Mouse (Mus musculus) limb, embryonic 11.5 days (tissue): ENCODE data around the gene Smyd1. TPM values are rescaled to one million over a fixed set of nuclear protein-coding genes. Genes with fewer than 3 reads are reported as not detected.

ENCODE experiments used
- ATAC-seq: fragments of 200-750 bp; cut with Nextera tagmentation; 2 replicates; pipeline ENCODE4 v1.8.0; 2017; ENCODE audit warnings: low read depth; ENCODE audit not compliant: insufficient number of reproducible peaks, low FRiP score, low TSS enrichment
- DNase-seq: peaks from one replicate; pipeline ENCODE4 v3.0.0-alpha.2; 2015; ENCODE audit warnings: low spot score
- H3K27ac ChIP-seq: fragments of 300-500 bp; sonication (generic); replicated peaks from 2 replicates; pipeline ENCODE4 v1.5.1; 2014; ENCODE audit warnings: low read depth, mild to moderate bottlenecking, low read length
- H3K27me3 ChIP-seq: fragments of 300-500 bp; sonication (generic); 2 replicates; pipeline ENCODE4 v1.6.1; 2014; ENCODE audit warnings: mild to moderate bottlenecking, low read length, mixed read lengths; ENCODE audit not compliant: control insufficient read depth, insufficient read depth
- H3K36me3 ChIP-seq: fragments of 300-500 bp; sonication (generic); 2 replicates; pipeline ENCODE4 v1.6.1; 2014; ENCODE audit warnings: mild to moderate bottlenecking, low read length, moderate library complexity, mixed read lengths; ENCODE audit not compliant: control insufficient read depth, insufficient read depth
- H3K4me1 ChIP-seq: fragments of 300-500 bp; sonication (generic); 2 replicates; pipeline ENCODE4 v1.6.1; 2014; ENCODE audit warnings: low read length, mixed read lengths; ENCODE audit not compliant: control insufficient read depth, insufficient read depth
- H3K4me2 ChIP-seq: fragments of 300-500 bp; sonication (generic); 2 replicates; pipeline ENCODE4 v1.6.1; 2014; ENCODE audit warnings: low read depth, mild to moderate bottlenecking, moderate library complexity; ENCODE audit not compliant: severe bottlenecking
- H3K4me3 ChIP-seq: fragments of 300-500 bp; sonication (generic); 2 replicates; pipeline ENCODE4 v1.5.1; 2014; ENCODE audit warnings: low read depth, low read length
- H3K9ac ChIP-seq: fragments of 300-500 bp; sonication (generic); 2 replicates; pipeline ENCODE4 v1.6.1; 2014; ENCODE audit warnings: mild to moderate bottlenecking, low read length
- H3K9me3 ChIP-seq: fragments of 300-500 bp; sonication (generic); 2 replicates; pipeline ENCODE4 v1.6.1; 2016; ENCODE audit warnings: low read length; ENCODE audit not compliant: control insufficient read depth
- WGBS: fragments of 180-500 bp; shearing (Covaris S2); extraction: QIAGEN DNeasy Blood & Tissue Kit; methylation state at CpG from one replicate; pipeline ENCODE4 v1.1.7; 2014; 5-methylcytosine and 5-hydroxymethylcytosine counted together
- polyA plus RNA-seq: library from polyadenylated mRNA; unstranded; fragments of >200 nt; fragmentation: Nextera tagmentation; extraction: Ambion mirVana; gene quantifications from 2 replicates; pipeline ENCODE4 v1.2.1, GENCODE M21; 2014

The Smyd1 gene
- polyA plus RNA-seq, 1 experiment from 2014 or later = 3.7 TPM

DNA sequence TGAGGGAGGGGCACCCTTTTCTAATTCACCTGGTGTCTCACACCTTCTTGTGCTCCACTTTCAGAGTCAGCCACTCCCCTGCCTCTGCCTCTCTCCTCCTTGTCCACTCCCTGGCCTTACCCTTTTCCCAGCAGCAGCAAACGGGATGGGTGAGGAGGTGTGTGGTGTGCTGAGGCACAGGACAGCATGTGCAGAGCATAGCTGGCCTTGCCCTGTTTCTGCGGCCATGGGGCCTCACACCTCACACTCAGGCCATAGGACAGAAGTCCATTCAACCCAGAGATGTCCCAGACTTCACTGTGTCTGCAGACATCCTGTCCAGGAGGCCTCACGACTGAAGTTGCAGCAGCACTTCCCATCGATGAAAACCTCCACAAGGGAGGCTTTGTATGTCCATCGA lies 118.4 kb downstream of the Smyd1 start:
- no peak overlapping the region for H3K27ac ChIP-seq
- WGBS = 76% methylated on average over 5 of the region's 5 CpGs
- H3K9ac ChIP-seq = no peak overlapping the region
- H3K27me3 ChIP-seq = no peaks in the 10 kb centered on the region
- no peak overlapping the region for H3K4me2 ChIP-seq
- H3K36me3 ChIP-seq = no peaks in the 10 kb centered on the region
- no peak overlapping the region for H3K4me3 ChIP-seq
- DNase-seq (no peak), ATAC-seq (no peak)
- H3K9me3 ChIP-seq = no peaks in the 10 kb centered on the region
- no peaks in the 10 kb centered on the region for H3K4me1 ChIP-seq

DNA sequence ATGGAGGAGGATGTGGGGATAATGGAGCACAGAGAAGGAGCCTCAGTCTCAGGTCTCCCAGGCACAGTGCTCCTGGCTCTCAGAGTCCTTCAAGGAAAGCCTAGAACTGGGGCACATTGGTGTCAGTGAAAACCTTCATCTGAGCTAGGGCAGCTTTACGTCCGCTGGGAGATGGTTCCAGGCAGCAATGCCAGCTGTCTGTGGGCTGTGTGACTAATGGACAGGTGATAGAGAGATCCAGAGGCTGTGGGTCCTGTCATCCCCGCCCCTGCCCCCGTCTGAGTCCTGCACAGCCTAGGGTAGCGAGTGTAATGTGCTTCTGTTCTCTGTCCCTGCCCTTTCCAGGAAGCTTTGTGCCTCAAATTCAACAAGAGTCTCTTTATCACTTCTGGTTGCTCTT lies 120.1 kb downstream of the Smyd1 start:
- Histone ChIP-seq H3K36me3 (no peaks in the 10 kb centered on the region), H3K4me2 (no peak overlapping the region), H3K9me3 (no peaks in the 10 kb centered on the region), H3K27me3 (no peaks in the 10 kb centered on the region), H3K27ac (no peak overlapping the region), H3K9ac (no peak overlapping the region), H3K4me3 (no peak overlapping the region), H3K4me1 (no peaks in the 10 kb centered on the region)
- DNase-seq (no peak), ATAC-seq (no peak)
- 67% methylated on average over 5 of the region's 5 CpGs for WGBS

DNA sequence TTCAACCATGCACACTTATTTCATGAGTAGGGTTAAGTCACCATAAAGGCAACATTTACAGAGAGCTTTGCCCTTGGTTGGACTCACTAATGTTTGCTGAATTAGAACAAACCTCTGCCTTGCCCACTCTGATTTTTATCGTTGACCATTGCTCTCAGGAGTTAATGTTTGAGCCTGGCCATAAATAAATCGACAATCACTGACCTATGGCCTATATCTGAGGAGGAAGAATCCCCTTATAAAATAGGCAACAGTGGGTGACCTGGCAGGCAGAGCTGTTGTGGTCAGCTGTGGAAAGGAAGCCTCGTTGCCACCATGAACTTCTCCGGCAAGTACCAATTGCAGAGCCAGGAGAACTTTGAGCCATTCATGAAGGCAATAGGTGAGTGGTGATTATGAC lies 122.4 kb downstream of the Smyd1 start, which contains the start of gene Fabp1:
Gene Fabp1, plus strand, starts transcription at position 216 of the 400 bp plus-strand sequence.
- Histone ChIP-seq H3K36me3 (no peaks in the 10 kb centered on the region), H3K27ac (no peak within 1 kb of the TSS), H3K9me3 (no peaks in the 10 kb centered on the region), H3K27me3 (no peaks in the 10 kb centered on the region), H3K4me1 (no peaks in the 10 kb centered on the region), H3K4me3 (no peak within 1 kb of the TSS), H3K9ac (no peak within 1 kb of the TSS), H3K4me2 (no peak within 1 kb of the TSS)
- ATAC-seq (no peak), DNase-seq (no peak)
- WGBS = 90% methylated on average over 4 of the region's 4 CpGs

DNA sequence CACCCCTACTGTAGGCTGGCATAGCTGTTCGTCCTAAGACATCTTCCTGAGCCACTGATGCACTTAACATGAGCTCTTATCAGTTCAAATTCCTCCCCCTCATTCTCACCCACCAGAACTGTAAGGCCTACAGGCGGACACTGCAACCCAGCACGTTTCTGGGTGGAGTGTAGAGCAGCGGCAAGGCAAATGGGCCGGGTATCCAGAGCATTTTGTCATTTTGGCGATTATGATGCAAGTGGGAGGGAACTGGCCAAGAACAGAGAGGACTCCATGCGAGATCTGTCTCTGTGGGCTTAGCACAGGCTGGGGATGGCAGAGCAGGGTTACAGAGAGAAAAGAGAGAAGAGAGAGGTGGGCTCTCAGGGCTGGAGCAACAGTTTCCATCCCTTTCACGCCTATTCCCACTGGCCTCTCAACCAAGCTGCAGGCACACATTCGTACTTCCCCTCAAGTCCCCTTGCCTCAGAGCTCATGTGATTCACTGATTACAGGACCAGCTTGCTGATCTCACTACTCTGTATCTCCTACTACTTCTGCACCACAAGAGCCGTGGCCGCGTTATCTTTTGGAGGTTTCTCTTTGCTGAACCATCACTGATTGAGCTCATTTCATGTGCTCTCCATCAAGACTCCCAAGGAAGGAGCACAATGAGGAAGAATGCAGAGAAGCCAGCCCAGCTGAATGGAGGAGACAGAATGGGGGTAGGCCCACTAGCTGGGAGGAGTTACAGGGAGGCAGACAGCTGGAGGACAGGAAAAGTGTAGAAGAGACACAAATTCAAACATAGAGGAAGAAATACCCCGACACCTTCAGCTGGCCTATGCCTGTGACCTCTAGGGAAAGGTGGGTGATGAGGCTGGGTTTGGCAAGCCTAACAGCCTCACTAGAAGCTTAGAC lies 124.1 kb downstream of the Smyd1 start:
- ATAC-seq = no peak
- H3K4me3 ChIP-seq = no peak overlapping the region

DNA sequence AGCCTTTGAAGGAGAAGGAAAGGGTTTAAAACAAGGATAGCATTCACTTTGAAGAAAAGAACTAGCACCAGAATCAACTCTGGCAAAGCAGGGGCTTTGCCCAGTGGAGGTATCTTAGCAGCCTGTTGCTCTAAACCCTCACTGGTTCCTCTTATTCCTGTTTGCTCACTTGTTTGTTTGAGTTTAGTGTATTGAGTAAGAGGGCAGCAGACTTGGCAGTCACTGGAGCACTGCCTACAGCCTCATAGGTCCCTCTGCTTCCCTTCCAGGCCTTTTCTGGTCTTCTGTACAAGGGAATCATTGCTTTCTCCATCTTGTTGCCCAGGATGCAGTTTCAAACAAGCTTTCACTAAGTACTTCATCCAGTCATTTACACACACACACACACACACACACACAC lies 125.9 kb downstream of the Smyd1 start:
- H3K4me1 ChIP-seq = no peaks in the 10 kb centered on the region

More for the DNA sequence above, 124.1 kb downstream of the Smyd1 start:
- Histone ChIP-seq H3K4me2 (no peak overlapping the region), H3K27me3 (no peaks in the 10 kb centered on the region), H3K36me3 (no peaks in the 10 kb centered on the region), H3K4me1 (no peaks in the 10 kb centered on the region), H3K9ac (no peak overlapping the region), H3K9me3 (no peaks in the 10 kb centered on the region), H3K27ac (no peak overlapping the region)
- WGBS = 84% methylated on average over 13 of the region's 13 CpGs
- no peak for DNase-seq

DNA sequence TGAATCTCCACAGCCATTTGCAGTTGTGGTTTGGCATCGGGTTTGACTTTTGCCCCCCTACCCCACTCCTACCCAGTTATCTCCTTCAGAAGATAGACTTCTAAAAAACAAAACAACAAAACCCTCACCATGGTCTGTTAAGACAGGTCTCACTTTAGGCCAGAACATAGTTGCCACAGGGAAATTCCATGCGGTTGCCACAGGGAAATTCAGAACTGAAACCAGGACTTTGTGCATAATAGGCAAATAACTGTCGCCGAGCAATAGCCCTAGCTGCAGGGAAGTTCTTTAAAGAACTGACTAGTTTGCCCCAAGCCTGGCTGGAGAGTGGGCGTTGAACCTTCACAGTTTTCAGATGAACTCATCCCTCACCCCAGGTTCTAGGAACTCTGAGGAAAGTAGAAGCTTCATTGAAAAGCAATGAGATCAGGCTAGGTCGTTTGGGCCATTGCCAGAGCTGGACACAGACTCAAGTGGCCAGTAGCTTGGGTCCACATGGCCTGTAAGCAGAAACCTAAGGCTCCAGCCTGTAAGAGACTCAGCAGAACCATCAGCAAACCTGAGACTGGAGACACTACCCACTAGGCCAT lies 128.8 kb downstream of the Smyd1 start:
- H3K9ac ChIP-seq = no peak overlapping the region
- no peak overlapping the region for H3K4me3 ChIP-seq
- DNase-seq = no peak
- H3K27me3 ChIP-seq = no peaks in the 10 kb centered on the region
- 85% methylated on average over 6 of the region's 6 CpGs for WGBS
- ATAC-seq = no peak
- H3K36me3 ChIP-seq = no peaks in the 10 kb centered on the region
- H3K9me3 ChIP-seq = no peaks in the 10 kb centered on the region
- H3K4me2 ChIP-seq = no peak overlapping the region
- H3K4me1 ChIP-seq = no peaks in the 10 kb centered on the region
- H3K27ac ChIP-seq = no peak overlapping the region

More for the DNA sequence above, 125.9 kb downstream of the Smyd1 start:
- H3K9ac ChIP-seq = no peak overlapping the region
- DNase-seq (no peak), ATAC-seq (no peak)
- no peak overlapping the region for H3K4me2 ChIP-seq
- no peak overlapping the region for H3K27ac ChIP-seq
- no peak overlapping the region for H3K4me3 ChIP-seq
- no peaks in the 10 kb centered on the region for H3K9me3 ChIP-seq
- no peaks in the 10 kb centered on the region for H3K27me3 ChIP-seq
- no peaks in the 10 kb centered on the region for H3K36me3 ChIP-seq

DNA sequence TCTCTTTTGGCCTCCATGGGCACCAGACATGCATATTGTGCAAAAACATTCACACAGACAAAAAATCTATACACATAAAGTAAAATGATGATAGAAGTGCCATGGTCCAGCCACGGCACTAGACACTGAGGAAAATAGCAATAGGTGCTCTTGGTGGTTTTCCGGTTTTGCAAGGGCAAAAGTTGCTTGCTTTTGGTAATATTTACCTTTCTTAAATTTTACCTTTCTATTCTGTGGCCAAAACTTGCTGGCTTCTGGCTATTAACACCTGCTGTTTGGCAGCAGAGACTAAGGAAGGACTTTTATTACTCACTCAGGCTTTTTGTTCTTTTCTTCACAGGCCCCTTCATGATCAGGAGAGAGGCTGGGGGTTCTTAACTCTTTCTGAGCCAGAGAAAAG lies 131.5 kb downstream of the Smyd1 start:
- H3K4me3 ChIP-seq = no peak overlapping the region
- no peak overlapping the region for H3K4me2 ChIP-seq
- ATAC-seq (no peak), DNase-seq (no peak)
- H3K27ac ChIP-seq = no peak overlapping the region
- no peaks in the 10 kb centered on the region for H3K4me1 ChIP-seq
- WGBS = 74% methylated on average over 2 of the region's 2 CpGs
- no peak overlapping the region for H3K9ac ChIP-seq
- no peaks in the 10 kb centered on the region for H3K36me3 ChIP-seq
- no peaks in the 10 kb centered on the region for H3K9me3 ChIP-seq
- H3K27me3 ChIP-seq = no peaks in the 10 kb centered on the region

DNA sequence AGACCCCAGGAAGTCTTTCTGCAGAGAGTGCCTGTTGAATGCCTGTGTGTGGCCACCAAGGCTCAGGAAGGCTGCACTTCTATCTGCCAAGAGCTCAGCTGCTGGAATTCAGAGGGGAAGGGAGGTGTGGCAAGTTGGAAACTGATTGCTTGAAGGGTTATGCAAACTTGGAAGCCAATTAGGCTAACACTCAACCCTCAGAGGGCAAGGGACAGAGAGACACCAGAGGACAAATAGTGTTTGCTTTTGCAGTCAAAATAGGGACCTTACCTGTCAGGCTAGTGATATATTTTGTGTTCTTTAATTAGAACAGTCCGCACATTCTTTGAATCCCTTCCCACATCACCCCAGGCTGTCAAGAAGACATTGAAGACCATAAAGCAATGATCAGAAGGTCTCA lies 132.5 kb downstream of the Smyd1 start:
- no peak overlapping the region for H3K27ac ChIP-seq
- H3K36me3 ChIP-seq = no peaks in the 10 kb centered on the region
- no peaks in the 10 kb centered on the region for H3K4me1 ChIP-seq
- H3K27me3 ChIP-seq = no peaks in the 10 kb centered on the region
- no peak overlapping the region for H3K9ac ChIP-seq
- DNase-seq (no peak), ATAC-seq (no peak)
- no peak overlapping the region for H3K4me3 ChIP-seq
- H3K9me3 ChIP-seq = no peaks in the 10 kb centered on the region
- H3K4me2 ChIP-seq = no peak overlapping the region
- WGBS = 9% methylated on average over 1 of the region's 1 CpGs
